Mouse (Mus musculus) CH12.LX (cell line): ENCODE measurements at regions not wholly inside any gene's neighbourhood (a gene's known extent, or its start where the extent isn't known, plus 50 kb on each side); places are given as distances from the start of the nearest gene placed in this dataset.

Source experiments
- DNase-seq: peaks from one replicate; pipeline ENCODE4 v3.0.0-alpha.2; 2013; ENCODE audit errors: extremely low read depth
- H3K27ac ChIP-seq: 2 replicates; pipeline ENCODE4 v1.5.1; 2012; ENCODE audit warnings: low read depth, mild to moderate bottlenecking, control low read depth, moderate library complexity; ENCODE audit not compliant: insufficient read depth
- H3K27me3 ChIP-seq: replicated peaks from 2 replicates; pipeline ENCODE3; 2012; ENCODE audit warnings: inconsistent platforms
- H3K36me3 ChIP-seq, 2 experiments: replicated peaks in 1 of 2; 2 replicates each; pipeline versions ENCODE3 to v1.6.1; 2012; ENCODE audit warnings: inconsistent platforms in 1 of 2, low read length in 1 of 2, mild to moderate bottlenecking in 1 of 2, mixed read lengths in 1 of 2, moderate library complexity in 1 of 2; ENCODE audit not compliant: control insufficient read depth in 1 of 2, insufficient read depth in 1 of 2
- H3K4me1 ChIP-seq, 2 experiments: 2 replicates each; pipeline ENCODE4 v1.6.1; 2012; ENCODE audit warnings: inconsistent platforms in 1 of 2, moderate library complexity in 1 of 2; ENCODE audit not compliant: insufficient read depth in 2 of 2, control insufficient read depth in 1 of 2
- H3K4me2 ChIP-seq: 2 replicates; pipeline ENCODE4 v1.6.1; 2012; ENCODE audit warnings: low read depth, mild to moderate bottlenecking, control low read depth; ENCODE audit not compliant: poor library complexity, insufficient read depth, severe bottlenecking
- H3K4me3 ChIP-seq, 3 experiments: fragments of 150-350 bp in 1 of 3; sonication (generic) in 1 of 3; replicated peaks in 1 of 3; 2 replicates each; pipeline versions ENCODE3 to v1.5.1; 2011 to 2012; ENCODE audit warnings: low read depth in 2 of 3, low read length in 2 of 3, mild to moderate bottlenecking in 2 of 3, moderate library complexity in 2 of 3, control low read depth in 1 of 3, improper control_type of control experiment in 1 of 3, inconsistent platforms in 1 of 3, mixed read lengths in 1 of 3; ENCODE audit not compliant: poor library complexity in 1 of 3
- H3K79me2 ChIP-seq: replicated peaks from 2 replicates; pipeline ENCODE4 v1.6.1; 2012; ENCODE audit warnings: mild to moderate bottlenecking, moderate library complexity; ENCODE audit not compliant: control insufficient read depth, poor library complexity, insufficient read depth, severe bottlenecking; ENCODE audit errors: extremely low read depth
- H3K9ac ChIP-seq: 2 replicates; pipeline ENCODE4 v1.6.1; 2012; ENCODE audit warnings: low read depth, mild to moderate bottlenecking, control low read depth, moderate library complexity; ENCODE audit not compliant: insufficient read depth
- H3K9me3 ChIP-seq: replicated peaks from 2 replicates; pipeline ENCODE3; 2012; ENCODE audit warnings: low read length, inconsistent platforms, mixed read lengths
- BHLHE40 ChIP-seq: IDR thresholded peaks from 2 replicates; pipeline ENCODE4 v1.6.1; 2011; ENCODE audit warnings: mild to moderate bottlenecking, low read depth, low read length, improper control_type of control experiment
- ELF1 ChIP-seq: IDR thresholded peaks from 2 replicates; pipeline ENCODE4 v1.6.1; 2014; ENCODE audit warnings: low read depth, mild to moderate bottlenecking, inconsistent platforms, low read length, improper control_type of control experiment
- GABPA ChIP-seq: IDR thresholded peaks from 2 replicates; pipeline ENCODE4 v1.6.1; 2012; ENCODE audit warnings: low read depth, low read length, improper control_type of control experiment, inconsistent platforms; ENCODE audit not compliant: insufficient replicate concordance
- JUND ChIP-seq: conservative IDR thresholded peaks from 2 replicates; pipeline ENCODE4 v1.6.1; 2011; ENCODE audit warnings: low read depth, low read length, improper control_type of control experiment
- MAFK ChIP-seq: IDR thresholded peaks from 2 replicates; pipeline ENCODE4 v1.6.1; 2011; ENCODE audit warnings: low read length, improper control_type of control experiment; ENCODE audit not compliant: insufficient replicate concordance
- MEF2A ChIP-seq: IDR thresholded peaks from 2 replicates; pipeline ENCODE4 v1.6.1; 2014; ENCODE audit warnings: low read depth, mild to moderate bottlenecking, inconsistent platforms, low read length, improper control_type of control experiment, borderline replicate concordance
- MXI1 ChIP-seq: IDR thresholded peaks from 2 replicates; pipeline ENCODE4 v1.6.1; 2011; ENCODE audit warnings: mild to moderate bottlenecking, low read depth, low read length, improper control_type of control experiment
- MYC ChIP-seq: IDR thresholded peaks from 2 replicates; pipeline ENCODE4 v1.6.1; 2011; ENCODE audit warnings: low read depth, mild to moderate bottlenecking, improper control_type of control experiment, low read length
- NELFE ChIP-seq: IDR thresholded peaks from 2 replicates; pipeline ENCODE4 v1.6.1; 2011; ENCODE audit warnings: low read depth, low read length, improper control_type of control experiment
- PAX5 ChIP-seq: IDR thresholded peaks from 2 replicates; pipeline ENCODE4 v1.6.1; 2012; ENCODE audit warnings: low read length, inconsistent platforms, mixed read lengths
- POLR2A ChIP-seq: IDR thresholded peaks from 2 replicates; pipeline ENCODE4 v1.6.1; 2011; ENCODE audit warnings: low read depth, mild to moderate bottlenecking, improper control_type of control experiment, low read length
- RAD21 ChIP-seq: IDR thresholded peaks from 2 replicates; pipeline ENCODE4 v1.6.1; 2011; ENCODE audit warnings: low read depth, mild to moderate bottlenecking, low read length, improper control_type of control experiment, moderate library complexity
- RCOR1 ChIP-seq: conservative IDR thresholded peaks from 2 replicates; pipeline ENCODE4 v1.6.1; 2012; ENCODE audit warnings: low read depth, mild to moderate bottlenecking, inconsistent platforms, low read length, improper control_type of control experiment
- SMC3 ChIP-seq: IDR thresholded peaks from 2 replicates; pipeline ENCODE4 v1.6.1; 2011; ENCODE audit warnings: low read depth, low read length, improper control_type of control experiment
- TBP ChIP-seq: conservative IDR thresholded peaks from 2 replicates; pipeline ENCODE4 v1.6.1; 2011; ENCODE audit warnings: low read depth, low read length, improper control_type of control experiment
- TCF12 ChIP-seq: IDR thresholded peaks from 2 replicates; pipeline ENCODE4 v1.6.1; 2014; ENCODE audit warnings: low read depth, mild to moderate bottlenecking, inconsistent platforms, low read length, improper control_type of control experiment
- UBTF ChIP-seq: IDR thresholded peaks from 2 replicates; pipeline ENCODE4 v1.6.1; 2012; ENCODE audit warnings: low read depth, mild to moderate bottlenecking, inconsistent platforms, low read length, improper control_type of control experiment, moderate library complexity
- USF1 ChIP-seq: IDR thresholded peaks from 2 replicates; pipeline ENCODE4 v1.6.1; 2014; ENCODE audit warnings: low read depth, mild to moderate bottlenecking, inconsistent platforms, low read length, improper control_type of control experiment
- USF2 ChIP-seq: conservative IDR thresholded peaks from 2 replicates; pipeline ENCODE4 v1.6.1; 2011; ENCODE audit warnings: low read depth, low read length, improper control_type of control experiment
- ZC3H11A ChIP-seq: IDR thresholded peaks from 2 replicates; pipeline ENCODE4 v1.6.1; 2012; ENCODE audit warnings: low read depth, mild to moderate bottlenecking, inconsistent platforms, low read length, improper control_type of control experiment
- dilution Hi-C: fragments of 300-500 bp; cut with MboI; formaldehyde crosslinking; loops from 2 replicates; pipeline ENCODE4 v1.14.3; 2020; ENCODE audit warnings: low sequenced_read_pairs; ENCODE audit not compliant: extremely low pct_unique_long_range_greater_than_20kb, extremely low pct_ligation_motif_present
- in situ Hi-C: fragments of 300-500 bp; cut with MboI; formaldehyde crosslinking; loops from 3 replicates; pipeline ENCODE4 v1.14.3; 2019; ENCODE audit warnings: low sequenced_read_pairs, low pct_ligation_motif_present, low pct_unique_long_range_greater_than_20kb, mixed read lengths

DNA sequence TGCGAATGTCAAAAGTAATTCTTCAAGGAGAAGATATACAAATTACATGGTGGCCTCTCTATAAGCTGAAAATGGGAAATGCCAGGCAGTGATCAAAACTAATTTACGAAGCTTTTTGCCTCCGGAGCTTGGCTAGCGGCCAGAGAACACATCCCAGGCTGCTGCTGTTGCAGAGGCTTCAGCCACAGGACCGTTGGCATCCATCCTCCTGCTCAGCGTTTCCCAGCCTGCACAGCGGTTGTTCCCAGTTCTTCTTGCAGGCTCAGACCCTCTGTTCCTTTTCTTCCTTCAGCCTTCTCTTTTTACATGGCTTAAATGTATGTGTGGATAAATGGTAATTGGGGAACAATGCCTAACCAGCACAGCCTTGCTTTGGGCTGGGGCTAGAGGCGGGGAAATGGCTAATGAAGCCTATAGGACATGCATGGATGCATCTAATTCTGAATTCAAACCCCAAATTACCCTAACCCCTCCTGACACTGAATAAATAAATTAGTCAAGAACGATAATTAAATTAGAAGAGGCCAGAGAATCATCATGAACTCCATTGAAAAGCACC is 54.9 kb upstream of the Tnrc6a start:
- Histone ChIP-seq H3K4me3 (no peak overlapping the region), H3K79me2 (no peaks in the 10 kb centered on the region), H3K9ac (no peak overlapping the region), H3K27ac (no peak overlapping the region), H3K4me1 (no peaks in the 10 kb centered on the region), H3K36me3 (no peaks in the 10 kb centered on the region), H3K27me3 (no peaks in the 10 kb centered on the region), H3K4me2 (no peak overlapping the region), H3K9me3 (no peaks in the 10 kb centered on the region)
- no peak for DNase-seq
- TF ChIP-seq JUND, result no peak
- no peak for TF ChIP-seq MXI1
- no peak for TF ChIP-seq USF1
- TF ChIP-seq RCOR1, result no peak
- no peak for TF ChIP-seq SMC3
- TF ChIP-seq TBP, result no peak
- TF ChIP-seq NELFE, result no peak
- dilution Hi-C loops, result no loop called here
- in situ Hi-C loops, result no loop called here

DNA sequence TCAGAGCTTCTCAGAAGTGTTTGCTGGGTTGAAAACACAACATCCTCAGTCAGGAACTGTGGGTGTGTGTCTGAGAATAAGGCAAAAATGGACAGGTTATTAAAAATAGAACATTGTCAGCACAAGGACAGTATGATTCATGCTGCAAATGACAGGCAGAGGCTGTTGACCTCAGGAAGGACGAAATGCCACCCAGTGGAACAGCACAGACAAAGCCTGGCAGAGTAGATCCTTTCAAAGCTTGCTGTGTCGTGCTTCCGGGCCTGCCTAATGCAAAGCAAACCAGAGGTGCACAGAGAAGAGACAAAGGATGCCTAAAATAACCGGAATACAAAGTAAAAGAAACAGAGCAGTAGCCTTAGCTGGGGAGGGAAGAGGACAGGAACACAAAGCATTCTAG is 54.4 kb upstream of the Tnrc6a start:
- Histone ChIP-seq H3K27ac (no peak overlapping the region), H3K79me2 (no peaks in the 10 kb centered on the region), H3K9ac (no peak overlapping the region), H3K4me1 (no peaks in the 10 kb centered on the region), H3K4me2 (no peak overlapping the region), H3K36me3 (no peaks in the 10 kb centered on the region), H3K9me3 (no peaks in the 10 kb centered on the region), H3K4me3 (no peak overlapping the region)
- dilution Hi-C loops (no loop called here), in situ Hi-C loops (no loop called here)
- TF ChIP-seq MEF2A (no peak), GABPA (no peak), BHLHE40 (no peak), USF2 (no peak), ELF1 (no peak), NELFE (no peak), POLR2A (no peak), ZC3H11A (no peak), RAD21 (no peak), MXI1 (no peak), MAFK (no peak), PAX5 (no peak), TBP (no peak), TCF12 (no peak), RCOR1 (no peak), MYC (no peak), UBTF (no peak)
- TF ChIP-seq, all 38 proteins: peak for 0
- H3K27me3 ChIP-seq, result no peaks in the 10 kb centered on the region
- no peak for DNase-seq
